Mouse (Mus musculus): ENCODE measurements at regions not wholly inside any gene's neighbourhood (a gene's known extent, or its start where the extent isn't known, plus 50 kb on each side); places are given as distances from the start of the nearest gene placed in this dataset.

- Histone ChIP-seq H3K36me3 (ENCODE audit: control insufficient read depth in 1 of 2, insufficient read depth in 2 of 2, low read length in 2 of 2) (no peaks in the 10 kb centered on the region), H3K27me3 (ENCODE audit: control insufficient read depth in 1 of 2, insufficient read depth in 2 of 2, low read length in 2 of 2) (no peaks in the 10 kb centered on the region), H3K27ac (ENCODE audit: control insufficient read depth, low read depth, low read length) (no peak overlapping the region), H3K9me3 (replicated peaks; ENCODE audit: insufficient read depth, low read length) (no peaks in the 10 kb centered on the region), H3K79me2 (ENCODE audit: control insufficient read depth, insufficient read depth, low read length, poor library complexity) (no peaks in the 10 kb centered on the region), H3K4me1 (ENCODE audit: control insufficient read depth in 1 of 2, insufficient read depth in 2 of 2, low read length in 2 of 2) (no peaks in the 10 kb centered on the region), H3K4me3 (ENCODE audit: control insufficient read depth in 1 of 2, insufficient read depth in 1 of 2, low read depth in 2 of 2, low read length in 2 of 2) (no peak overlapping the region), H3K9ac (ENCODE audit: control insufficient read depth, low read depth, low read length, poor library complexity, severe bottlenecking) (no peak overlapping the region)
- DNase-seq (ENCODE audit: low read depth, low spot score), result no peak
- TF ChIP-seq CHD1 (IDR thresholded peaks at IDR 0.05; ENCODE audit: low read depth, low read length) (no peak), EP300 (IDR thresholded peaks at IDR 0.05; ENCODE audit: low read depth in 1 of 2, low read length in 2 of 2) (no peak), USF1 (IDR thresholded peaks at IDR 0.05; ENCODE audit: low read depth, low read length) (no peak), MAZ (IDR thresholded peaks at IDR 0.05; ENCODE audit: low read depth, low read length) (no peak), RCOR1 (IDR thresholded peaks at IDR 0.05; ENCODE audit: low read depth, low read length) (no peak), NELFE (IDR thresholded peaks at IDR 0.05; ENCODE audit: low read depth, low read length) (no peak), USF2 (IDR thresholded peaks at IDR 0.05; ENCODE audit: borderline replicate concordance in 1 of 2, insufficient read depth in 1 of 2, low read depth in 1 of 2, low read length in 2 of 2) (no peak), CHD2 (IDR thresholded peaks at IDR 0.05; ENCODE audit: low read length) (no peak), POLR2AphosphoS2 (IDR thresholded peaks at IDR 0.05; ENCODE audit: low read length) (no peak), ZKSCAN1 (IDR thresholded peaks at IDR 0.05; ENCODE audit: low read depth, low read length) (no peak), MYB (IDR thresholded peaks at IDR 0.05; ENCODE audit: low read depth, low read length) (no peak), UBTF (IDR thresholded peaks at IDR 0.05; ENCODE audit: borderline replicate concordance, insufficient read depth, low read depth, low read length) (no peak), ELF1 (IDR thresholded peaks at IDR 0.05; ENCODE audit: low read depth, low read length) (no peak), POLR2AphosphoS5 (IDR thresholded peaks at IDR 0.05; ENCODE audit: borderline replicate concordance, low read depth, low read length) (no peak), SIN3A (IDR thresholded peaks at IDR 0.05; ENCODE audit: low read length) (no peak), RAD21 (IDR thresholded peaks at IDR 0.05; ENCODE audit: low read depth, low read length) (no peak), TAL1 (IDR thresholded peaks at IDR 0.05; ENCODE audit: low read length) (no peak)
Observed at GRCm38 (mm10) chr8:127825041-127825440, 533.4 kb upstream of the Nrp1 start.

GRCm38 (mm10) chr8:127827826-127828225 is 530.6 kb upstream of the Nrp1 start:
- H3K36me3 ChIP-seq (ENCODE audit: control insufficient read depth in 1 of 2, insufficient read depth in 2 of 2, low read length in 2 of 2), result no peaks in the 10 kb centered on the region
- H3K27ac ChIP-seq (ENCODE audit: control insufficient read depth, low read depth, low read length), result no peak overlapping the region
- no peak overlapping the region for H3K4me3 ChIP-seq (ENCODE audit: control insufficient read depth in 1 of 2, insufficient read depth in 1 of 2, low read depth in 2 of 2, low read length in 2 of 2)
- no peaks in the 10 kb centered on the region for H3K27me3 ChIP-seq (ENCODE audit: control insufficient read depth in 1 of 2, insufficient read depth in 2 of 2, low read length in 2 of 2)
- no peaks in the 10 kb centered on the region for H3K9me3 ChIP-seq (replicated peaks; ENCODE audit: insufficient read depth, low read length)
- H3K9ac ChIP-seq (ENCODE audit: control insufficient read depth, low read depth, low read length, poor library complexity, severe bottlenecking), result no peak overlapping the region
- no peak for TF ChIP-seq HCFC1 (IDR thresholded peaks at IDR 0.05; ENCODE audit: low read depth, low read length)
- TF ChIP-seq ZNF384 (IDR thresholded peaks at IDR 0.05; ENCODE audit: low read depth, low read length), result no peak
- TF ChIP-seq GATA1 (IDR thresholded peaks at IDR 0.05; ENCODE audit: low read depth, low read length), result no peak
- TF ChIP-seq ZKSCAN1 (IDR thresholded peaks at IDR 0.05; ENCODE audit: low read depth, low read length), result no peak
- no peak for TF ChIP-seq E2F4 (IDR thresholded peaks at IDR 0.05; ENCODE audit: borderline replicate concordance, low read depth, low read length)
- no peak for DNase-seq (ENCODE audit: low read depth, low spot score)
- H3K4me1 ChIP-seq (ENCODE audit: control insufficient read depth in 1 of 2, insufficient read depth in 2 of 2, low read length in 2 of 2), result no peaks in the 10 kb centered on the region
- no peaks in the 10 kb centered on the region for H3K79me2 ChIP-seq (ENCODE audit: control insufficient read depth, insufficient read depth, low read length, poor library complexity)
